Mouse (Mus musculus): ENCODE data around the gene Gm10181.

- no peak for TF ChIP-seq CTCF (IDR thresholded peaks at IDR 0.05; ENCODE audit: borderline replicate concordance, insufficient read depth, low read length)
- no peak for TF ChIP-seq POLR2A (IDR thresholded peaks at IDR 0.05; ENCODE audit: low read depth, low read length)
Observed at GRCm38 (mm10) chr9:25102881-25103280, 13.7 kb downstream of the Gm10181 start.
